Mouse (Mus musculus) G1E (cell line): Measurements from ENCODE around the gene Pfkm.

Experiments
- CTCF ChIP-seq: IDR thresholded peaks from 2 replicates; pipeline ENCODE4 v1.5.1; 2012; ENCODE audit warnings: low read depth, low read length, inconsistent platforms, mixed read lengths
- POLR2AphosphoS5 ChIP-seq: IDR thresholded peaks from 2 replicates; pipeline ENCODE4 v1.6.1; 2012; ENCODE audit warnings: low read depth, low read length, inconsistent platforms; ENCODE audit not compliant: insufficient replicate concordance

GRCm38 (mm10) chr15:98139763-98140162 is 47.4 kb downstream of the Pfkm start:
- TF ChIP-seq CTCF (no peak), POLR2AphosphoS5 (no peak)
